Mouse (Mus musculus) MEL (cell line): ENCODE results near the gene Acox2. TPM values are rescaled to one million over a fixed set of nuclear protein-coding genes. Genes with fewer than 3 reads are reported as not detected.

Experiments used
- DNase-seq: peaks from one replicate; pipeline ENCODE4 v3.0.0; 2011; ENCODE audit warnings: low read depth, low spot score
- H3K27ac ChIP-seq: 2 replicates; pipeline ENCODE4 v1.5.1; 2012; ENCODE audit warnings: low read depth, mild to moderate bottlenecking, control low read depth, low read length, moderate library complexity; ENCODE audit not compliant: control insufficient read depth
- H3K27me3 ChIP-seq, 2 experiments: fragments of 150-350 bp in 1 of 2; sonication (generic) in 1 of 2; 2 replicates each; pipeline ENCODE4 v1.6.1; 2012; ENCODE audit warnings: low read length in 2 of 2, mild to moderate bottlenecking in 2 of 2, improper control_type of control experiment in 1 of 2, moderate library complexity in 1 of 2; ENCODE audit not compliant: insufficient read depth in 2 of 2, control insufficient read depth in 1 of 2
- H3K36me3 ChIP-seq, 2 experiments: 2 replicates each; pipeline ENCODE4 v1.6.1; 2012 to 2014; ENCODE audit warnings: low read length in 2 of 2, improper control_type of control experiment in 1 of 2, inconsistent platforms in 1 of 2, mild to moderate bottlenecking in 1 of 2; ENCODE audit not compliant: insufficient read depth in 2 of 2, control insufficient read depth in 1 of 2
- H3K4me1 ChIP-seq, 2 experiments: fragments of 150-350 bp in 1 of 2; sonication (generic) in 1 of 2; 2 replicates each; pipeline ENCODE4 v1.6.1; 2012; ENCODE audit warnings: low read length in 2 of 2, improper control_type of control experiment in 1 of 2, mild to moderate bottlenecking in 1 of 2; ENCODE audit not compliant: insufficient read depth in 2 of 2, control insufficient read depth in 1 of 2
- H3K4me3 ChIP-seq, 2 experiments: fragments of 150-350 bp in 1 of 2; sonication (generic) in 1 of 2; 2 replicates each; pipeline ENCODE4 v1.5.1; 2012; ENCODE audit warnings: low read depth in 2 of 2, low read length in 2 of 2, mild to moderate bottlenecking in 2 of 2, moderate library complexity in 2 of 2, control low read depth in 1 of 2, improper control_type of control experiment in 1 of 2; ENCODE audit not compliant: control insufficient read depth in 1 of 2, insufficient read depth in 1 of 2
- H3K79me2 ChIP-seq: 2 replicates; pipeline ENCODE4 v1.6.1; 2012; ENCODE audit warnings: mild to moderate bottlenecking, low read length, moderate library complexity; ENCODE audit not compliant: control insufficient read depth, poor library complexity, insufficient read depth
- H3K9ac ChIP-seq: 2 replicates; pipeline ENCODE4 v1.6.1; 2012; ENCODE audit warnings: low read depth, mild to moderate bottlenecking, control low read depth, low read length, moderate library complexity; ENCODE audit not compliant: control insufficient read depth, poor library complexity, severe bottlenecking
- H3K9me3 ChIP-seq: fragments of 150-350 bp; sonication (generic); replicated peaks from 2 replicates; pipeline ENCODE4 v1.6.1; 2012; ENCODE audit warnings: mild to moderate bottlenecking, low read length, improper control_type of control experiment, moderate library complexity; ENCODE audit not compliant: insufficient read depth
- CHD1 ChIP-seq: IDR thresholded peaks from 2 replicates; pipeline ENCODE4 v1.6.1; 2012; ENCODE audit warnings: low read depth, mild to moderate bottlenecking, inconsistent platforms, low read length, improper control_type of control experiment
- CTCF ChIP-seq, 3 experiments: IDR thresholded peaks in 2 of 3; conservative IDR thresholded peaks in 1 of 3; 2 replicates each; pipeline ENCODE4 v1.5.1; 2011 to 2012; ENCODE audit warnings: low read length in 3 of 3, low read depth in 2 of 3, mild to moderate bottlenecking in 2 of 3, improper control_type of control experiment in 1 of 3, inconsistent platforms in 1 of 3, mixed read lengths in 1 of 3, moderate library complexity in 1 of 3; ENCODE audit not compliant: control insufficient read depth in 1 of 3, insufficient read depth in 1 of 3, poor library complexity in 1 of 3, severe bottlenecking in 1 of 3
- EP300 ChIP-seq, 2 experiments: IDR thresholded peaks; 2 replicates each; pipeline ENCODE4 v1.6.1; 2011; ENCODE audit warnings: improper control_type of control experiment in 2 of 2, low read length in 2 of 2, low read depth in 1 of 2, mild to moderate bottlenecking in 1 of 2
- ETS1 ChIP-seq: IDR thresholded peaks from 2 replicates; pipeline ENCODE4 v1.6.1; 2012; ENCODE audit warnings: low read depth, mild to moderate bottlenecking, inconsistent platforms, low read length, improper control_type of control experiment, moderate library complexity
- GABPA ChIP-seq: IDR thresholded peaks from 2 replicates; pipeline ENCODE4 v1.6.1; 2012; ENCODE audit warnings: low read depth, mild to moderate bottlenecking, inconsistent platforms, low read length, improper control_type of control experiment, moderate library complexity
- GATA1 ChIP-seq: IDR thresholded peaks from 2 replicates; pipeline ENCODE4 v1.6.1; 2011; ENCODE audit warnings: low read depth, low read length, improper control_type of control experiment
- HCFC1 ChIP-seq: IDR thresholded peaks from 2 replicates; pipeline ENCODE4 v1.6.1; 2012; ENCODE audit warnings: low read depth, mild to moderate bottlenecking, inconsistent platforms, low read length, improper control_type of control experiment, moderate library complexity
- JUND ChIP-seq: IDR thresholded peaks from 2 replicates; pipeline ENCODE4 v1.6.1; 2011; ENCODE audit warnings: low read depth, mild to moderate bottlenecking, improper control_type of control experiment, low read length
- MAZ ChIP-seq: IDR thresholded peaks from 2 replicates; pipeline ENCODE4 v1.6.1; 2012; ENCODE audit warnings: low read depth, mild to moderate bottlenecking, inconsistent platforms, low read length, improper control_type of control experiment
- MEF2A ChIP-seq: IDR thresholded peaks from 2 replicates; pipeline ENCODE4 v1.6.1; 2014; ENCODE audit warnings: low read depth, mild to moderate bottlenecking, inconsistent platforms, low read length, improper control_type of control experiment; ENCODE audit not compliant: poor library complexity, insufficient replicate concordance, severe bottlenecking; ENCODE audit errors: extremely low read depth
- MXI1 ChIP-seq: IDR thresholded peaks from 2 replicates; pipeline ENCODE4 v1.6.1; 2011; ENCODE audit warnings: mild to moderate bottlenecking, low read depth, low read length, improper control_type of control experiment
- NELFE ChIP-seq: IDR thresholded peaks from 2 replicates; pipeline ENCODE4 v1.6.1; 2011; ENCODE audit warnings: low read depth, low read length, improper control_type of control experiment
- NRF1 ChIP-seq: IDR thresholded peaks from 2 replicates; pipeline ENCODE4 v1.6.1; 2014; ENCODE audit warnings: low read depth, mild to moderate bottlenecking, inconsistent platforms, low read length, improper control_type of control experiment, moderate library complexity; ENCODE audit not compliant: poor library complexity, insufficient read depth, severe bottlenecking
- POLR2A ChIP-seq, 2 experiments: IDR thresholded peaks; 2 replicates each; pipeline ENCODE4 v1.6.1; 2011 to 2012; ENCODE audit warnings: low read length in 2 of 2, mild to moderate bottlenecking in 2 of 2, control low read depth in 1 of 2, improper control_type of control experiment in 1 of 2, low read depth in 1 of 2, moderate library complexity in 1 of 2; ENCODE audit not compliant: control insufficient read depth in 1 of 2, insufficient read depth in 1 of 2, poor library complexity in 1 of 2
- RAD21 ChIP-seq: IDR thresholded peaks from 2 replicates; pipeline ENCODE4 v1.6.1; 2011; ENCODE audit warnings: mild to moderate bottlenecking, low read depth, low read length, improper control_type of control experiment
- SIN3A ChIP-seq: IDR thresholded peaks from 2 replicates; pipeline ENCODE4 v1.6.1; 2012; ENCODE audit warnings: low read length, improper control_type of control experiment, inconsistent platforms
- TAL1 ChIP-seq: IDR thresholded peaks from 2 replicates; pipeline ENCODE4 v1.6.1; 2012; ENCODE audit warnings: mild to moderate bottlenecking, inconsistent platforms, low read length, moderate library complexity, mixed read lengths
- TBP ChIP-seq: IDR thresholded peaks from 2 replicates; pipeline ENCODE4 v1.8.0; 2011; ENCODE audit warnings: low read depth, low read length, improper control_type of control experiment
- UBTF ChIP-seq: IDR thresholded peaks from 2 replicates; pipeline ENCODE4 v1.6.1; 2012; ENCODE audit warnings: low read depth, mild to moderate bottlenecking, inconsistent platforms, low read length, improper control_type of control experiment, moderate library complexity, borderline replicate concordance; ENCODE audit not compliant: insufficient read depth
- USF2 ChIP-seq, 2 experiments: IDR thresholded peaks; 2 replicates each; pipeline ENCODE4 v1.6.1; 2011 to 2012; ENCODE audit warnings: improper control_type of control experiment in 2 of 2, low read length in 2 of 2, borderline replicate concordance in 1 of 2, inconsistent platforms in 1 of 2, low read depth in 1 of 2, mild to moderate bottlenecking in 1 of 2; ENCODE audit not compliant: insufficient read depth in 1 of 2
- ZC3H11A ChIP-seq: IDR thresholded peaks from 2 replicates; pipeline ENCODE4 v1.6.1; 2012; ENCODE audit warnings: low read depth, mild to moderate bottlenecking, inconsistent platforms, low read length, improper control_type of control experiment
- ZMIZ1 ChIP-seq: IDR thresholded peaks from 2 replicates; pipeline ENCODE4 v1.6.1; 2012; ENCODE audit warnings: low read depth, mild to moderate bottlenecking, inconsistent platforms, low read length, improper control_type of control experiment, moderate library complexity
- polyA plus RNA-seq, 2 experiments: library from polyadenylated mRNA; stranded (reverse) in 1 of 2; unstranded in 1 of 2; fragments of >175 nt in 1 of 2; fragments of >200 nt in 1 of 2; gene quantifications; 2 replicates each; pipeline versions ENCODE4 v1.2.1 to v1.2.4; 2012; ENCODE audit warnings: low replicate concordance in 2 of 2, low read depth in 1 of 2; ENCODE audit not compliant: insufficient read length in 2 of 2, insufficient read depth in 1 of 2, missing spikeins in 1 of 2
- total RNA-seq: library from RNA; depleted of rRNA; stranded (reverse); fragments of 300-350 nt; gene quantifications from 2 replicates; pipeline ENCODE4 v1.2.3, GENCODE M21; 2012

Acox2 gene
- total and polyA plus RNA-seq, 3 experiments: 0.43 TPM; not detected in 2

- Histone ChIP-seq H3K27ac (no peak overlapping the region), H3K9me3 (no peaks in the 10 kb centered on the region), H3K79me2 (no peaks in the 10 kb centered on the region), H3K9ac (no peak overlapping the region), H3K4me3 (no peak overlapping the region), H3K27me3 (no peaks in the 10 kb centered on the region), H3K36me3 (peaks cover 0 to 23% of the 10 kb centered on the region in 2 experiments; a peak in 2 of 4 replicates), H3K4me1 (peaks cover 6 to 26% of the 10 kb centered on the region in 2 experiments)
- DNase-seq: peak; percentile 31
- TF ChIP-seq HCFC1 (no peak), NELFE (no peak), GATA1 (no peak), EP300 (IDR thresholded peaks at IDR 0.05; ENCODE audit: low read depth in 1 of 2, low read length in 2 of 2) (peak in 1 of 2 experiments; percentile 33; a peak in 1 of 4 replicates), MEF2A (no peak), ETS1 (0 out of 2 replicates have a peak, but pooled peaks have one; percentile 10), GABPA (no peak), TAL1 (peak; percentile 23; the same call in 1 of the 2 replicates), SIN3A (no peak), NRF1 (no peak), RAD21 (no peak), USF2 (IDR thresholded peaks at IDR 0.05; ENCODE audit: borderline replicate concordance in 1 of 2, insufficient read depth in 1 of 2, low read depth in 1 of 2, low read length in 2 of 2) (no peak), CTCF (IDR thresholded peaks at IDR 0.05 in 2 of 3, conservative IDR thresholded peaks at IDR 0.05 in 1 of 3; ENCODE audit: control insufficient read depth in 1 of 3, insufficient read depth in 1 of 3, low read depth in 2 of 3, low read length in 3 of 3, poor library complexity in 1 of 3, severe bottlenecking in 1 of 3) (no peak)
Measured at GRCm38 (mm10) chr14:8229367-8230019, 29.7 kb downstream of the Acox2 start.

- Histone ChIP-seq H3K9ac (no peak overlapping the region), H3K9me3 (no peaks in the 10 kb centered on the region), H3K79me2 (no peaks in the 10 kb centered on the region), H3K27me3 (no peaks in the 10 kb centered on the region), H3K36me3 (peaks cover 0 to 16% of the 10 kb centered on the region in 2 experiments; a peak in 2 of 4 replicates), H3K27ac (no peak overlapping the region), H3K4me3 (no peak overlapping the region), H3K4me1 (peaks cover 2 to 7% of the 10 kb centered on the region in 2 experiments; a peak in 3 of 4 replicates)
- no peak for DNase-seq
- TF ChIP-seq TAL1: no peak
- TF ChIP-seq TBP: no peak
- no peak for TF ChIP-seq ZMIZ1
- TF ChIP-seq MAZ: no peak
- no peak for TF ChIP-seq JUND
- TF ChIP-seq RAD21: no peak
- no peak for TF ChIP-seq SIN3A
- no peak for TF ChIP-seq MXI1
- no peak for TF ChIP-seq ETS1
- no peak for TF ChIP-seq POLR2A (IDR thresholded peaks at IDR 0.05; ENCODE audit: control insufficient read depth in 1 of 2, insufficient read depth in 1 of 2, low read depth in 1 of 2, low read length in 2 of 2, poor library complexity in 1 of 2)
- no peak for TF ChIP-seq ZC3H11A
- TF ChIP-seq UBTF: no peak
- no peak for TF ChIP-seq CHD1
Measured at GRCm38 (mm10) chr14:8224805-8225204, 34.3 kb downstream of the Acox2 start.
